In genomic region chr2:70909401-70909800, GRCm38 (mm10) we compare ENCODE assay signal across 24 mouse cellular contexts.
A peak's percentile ranks its signal among the peaks of the same experiment; 100 is the strongest.
DNase-seq lines count a peak whose midpoint lies in the region; ATAC-seq and TF ChIP-seq lines count a peak whose summit lies in the region.
"Had no signal": no experiment of that assay in that cellular context is flagged by ENCODE, and none has a peak within 500 bp of the region (broad histone marks: within the 10 kb centered on the region; RNA-seq: fewer than 3 reads in every experiment).

No protein-coding gene starts in this region.

- no peak overlapping the region for H3K4me3 ChIP-seq in heart, embryonic 14.5 days (ENCODE audit: control insufficient read depth in 1 of 2, insufficient read depth in 1 of 2, low read depth in 1 of 2, low read length in 2 of 2)
- H3K4me3 ChIP-seq in ES-Bruce4 (ENCODE audit: low read depth, low read length), result no peak overlapping the region
- H3K4me3 ChIP-seq: forebrain, embryonic 15.5 days; hindbrain, embryonic 10.5 days; hindbrain, embryonic 15.5 days; limb, embryonic 13.5 days; lung, embryonic 15.5 days; megakaryocyte, embryonic 14.5 days; neural tube, embryonic 15.5 days had no signal

- peak overlapping the region; percentile 72 to 86; a peak in 2 of 4 replicates for H3K27ac ChIP-seq in heart, embryonic 14.5 days (replicated peaks in 1 of 2; ENCODE audit: control insufficient read depth in 1 of 2, insufficient read depth in 1 of 2, low read depth in 2 of 2, low read length in 2 of 2)
- H3K27ac ChIP-seq in ES-Bruce4 (ENCODE audit: insufficient read depth, low read length), result 0 out of 2 replicates have a peak overlapping the region, but pooled peaks have one; percentile 7
- H3K27ac ChIP-seq: forebrain, embryonic 15.5 days; hindbrain, embryonic 15.5 days; limb, embryonic 13.5 days; lung, embryonic 15.5 days; neural tube, embryonic 15.5 days had no signal

- intact Hi-C loops in heart, postnatal 10 days (cut with DNase I), result no loop called here

- H3K4me2 ChIP-seq in heart, embryonic 14.5 days (ENCODE audit: low read length), result no peak overlapping the region
- H3K4me2 ChIP-seq: forebrain, embryonic 15.5 days; hindbrain, embryonic 15.5 days; limb, embryonic 13.5 days; liver, embryonic 11.5 days; lung, embryonic 15.5 days; neural tube, embryonic 15.5 days had no signal

- DNase-seq in heart, adult 11 months, result peak; percentile 23
- no peak for DNase-seq in heart, postnatal 10 days
- DNase-seq in heart, adult 9 months (ENCODE audit: low spot score in 2 of 2), result no peak
- peak; percentile 54 for DNase-seq in brain, adult 2 months (ENCODE audit: low read depth, low spot score)
- no peak for DNase-seq in kidney, adult 9 months
- DNase-seq: adrenal gland, adult 2 months; cerebellum, adult 8-10 months; cerebellum, postnatal 25 days; kidney, adult 11 months; lung, postnatal 4 days; midbrain, embryonic 14.5 days; retina, postnatal 1 day; right cerebral cortex, postnatal 14 days had no signal

- WGBS in heart, embryonic 14.5 days, result 50% methylated on average over 1 of the region's 1 CpGs

- TF ChIP-seq EP300 in ES-Bruce4 (IDR thresholded peaks at IDR 0.05; ENCODE audit: insufficient read depth, low read depth, low read length), result no peak

- TF ChIP-seq CTCF in ES-Bruce4 (IDR thresholded peaks at IDR 0.05; ENCODE audit: low read depth, low read length), result no peak

- no peak for TF ChIP-seq POLR2A in ES-Bruce4 (IDR thresholded peaks at IDR 0.05; ENCODE audit: insufficient read depth, low read length)

- H3K9me3 ChIP-seq in heart, embryonic 14.5 days (ENCODE audit: control insufficient read depth, low read length), result no peaks in the 10 kb centered on the region
- H3K9me3 ChIP-seq in ES-Bruce4 (replicated peaks; ENCODE audit: control insufficient read depth, insufficient read depth, low read length, poor library complexity, severe bottlenecking), result no peaks in the 10 kb centered on the region
- H3K9me3 ChIP-seq: forebrain, embryonic 15.5 days; hindbrain, embryonic 10.5 days; hindbrain, embryonic 15.5 days; limb, embryonic 13.5 days; lung, embryonic 15.5 days; neural tube, embryonic 15.5 days had no signal

- H3K9ac ChIP-seq in heart, embryonic 14.5 days (ENCODE audit: low read length), result no peak overlapping the region
- no peak overlapping the region for H3K9ac ChIP-seq in ES-Bruce4 (ENCODE audit: low read depth, poor library complexity, severe bottlenecking)
- H3K9ac ChIP-seq: forebrain, embryonic 15.5 days; hindbrain, embryonic 15.5 days; limb, embryonic 13.5 days; lung, embryonic 15.5 days; neural tube, embryonic 15.5 days had no signal

- no peak for ATAC-seq in heart, embryonic 14.5 days (ENCODE audit: insufficient number of reproducible peaks, insufficient read depth, low FRiP score, low read depth)
- ATAC-seq: forebrain, embryonic 15.5 days; inflammation-experienced regulatory T-cells, adult 6 months had no signal

- no peaks in the 10 kb centered on the region for H3K27me3 ChIP-seq in heart, embryonic 14.5 days (ENCODE audit: control insufficient read depth, insufficient read depth, low read length)
- no peaks in the 10 kb centered on the region for H3K27me3 ChIP-seq in ES-Bruce4 (ENCODE audit: control insufficient read depth, insufficient read depth, low read length, poor library complexity, severe bottlenecking)
- H3K27me3 ChIP-seq: forebrain, embryonic 15.5 days; hindbrain, embryonic 15.5 days; limb, embryonic 13.5 days; lung, embryonic 15.5 days; neural tube, embryonic 15.5 days had no signal

- no peaks in the 10 kb centered on the region for H3K36me3 ChIP-seq in heart, embryonic 14.5 days (ENCODE audit: control insufficient read depth, insufficient read depth, low read length)
- no peaks in the 10 kb centered on the region for H3K36me3 ChIP-seq in ES-Bruce4 (ENCODE audit: control insufficient read depth, insufficient read depth, low read length, poor library complexity, severe bottlenecking)
- H3K36me3 ChIP-seq: forebrain, embryonic 15.5 days; hindbrain, embryonic 10.5 days; hindbrain, embryonic 15.5 days; limb, embryonic 13.5 days; lung, embryonic 15.5 days; neural tube, embryonic 15.5 days had no signal

- peaks cover 10 to 16% of the 10 kb centered on the region in 2 experiments for H3K4me1 ChIP-seq in heart, embryonic 14.5 days (ENCODE audit: control insufficient read depth in 2 of 2, insufficient read depth in 2 of 2, low read length in 2 of 2)
- peaks cover 3% of the 10 kb centered on the region for H3K4me1 ChIP-seq in ES-Bruce4 (ENCODE audit: control insufficient read depth, insufficient read depth, low read length)
- H3K4me1 ChIP-seq: forebrain, embryonic 15.5 days had no signal

Comparison
In these comparisons a context has a peak if more than half of its experiments do, and no peak if none do; other contexts are left out.
1. DNase-seq: peak in heart, adult 11 months (single experiment) and brain, adult 2 months (single experiment); none in heart, postnatal 10 days (0 of 2), heart, adult 9 months (0 of 2) and kidney, adult 9 months (single experiment).